Mouse (Mus musculus): ENCODE data around the gene Ubald2. TPM values are rescaled to one million over a fixed set of nuclear protein-coding genes. Genes with fewer than 3 reads are reported as not detected.

Gene Ubald2
- polyA plus RNA-seq, 1 experiment from 2014 or later = 51.2 TPM

- peaks cover 27% of the 10 kb centered on the region for H3K36me3 ChIP-seq (ENCODE audit: insufficient read depth, low read length)
- H3K4me3 ChIP-seq (ENCODE audit: low read length) = no peak overlapping the region
- H3K4me1 ChIP-seq (ENCODE audit: insufficient read depth, low read length) = peaks cover 37% of the 10 kb centered on the region
- 65% methylated on average over 7 of the region's 7 CpGs for WGBS
- peak overlapping the region; percentile 45 for H3K27ac ChIP-seq (ENCODE audit: low read length)
- H3K27me3 ChIP-seq (ENCODE audit: insufficient read depth, low read length) = no peaks in the 10 kb centered on the region
- no peaks in the 10 kb centered on the region for H3K9me3 ChIP-seq (ENCODE audit: low read length)
- no peak for ATAC-seq (ENCODE audit: low FRiP score, low TSS enrichment)
- H3K9ac ChIP-seq (replicated peaks; ENCODE audit: low read length) = no peak overlapping the region
- no peak overlapping the region for H3K4me2 ChIP-seq (replicated peaks; ENCODE audit: low read depth, low read length)
Measured at GRCm38 (mm10) chr11:116440408-116441068, 6.6 kb downstream of the Ubald2 start.

DNA sequence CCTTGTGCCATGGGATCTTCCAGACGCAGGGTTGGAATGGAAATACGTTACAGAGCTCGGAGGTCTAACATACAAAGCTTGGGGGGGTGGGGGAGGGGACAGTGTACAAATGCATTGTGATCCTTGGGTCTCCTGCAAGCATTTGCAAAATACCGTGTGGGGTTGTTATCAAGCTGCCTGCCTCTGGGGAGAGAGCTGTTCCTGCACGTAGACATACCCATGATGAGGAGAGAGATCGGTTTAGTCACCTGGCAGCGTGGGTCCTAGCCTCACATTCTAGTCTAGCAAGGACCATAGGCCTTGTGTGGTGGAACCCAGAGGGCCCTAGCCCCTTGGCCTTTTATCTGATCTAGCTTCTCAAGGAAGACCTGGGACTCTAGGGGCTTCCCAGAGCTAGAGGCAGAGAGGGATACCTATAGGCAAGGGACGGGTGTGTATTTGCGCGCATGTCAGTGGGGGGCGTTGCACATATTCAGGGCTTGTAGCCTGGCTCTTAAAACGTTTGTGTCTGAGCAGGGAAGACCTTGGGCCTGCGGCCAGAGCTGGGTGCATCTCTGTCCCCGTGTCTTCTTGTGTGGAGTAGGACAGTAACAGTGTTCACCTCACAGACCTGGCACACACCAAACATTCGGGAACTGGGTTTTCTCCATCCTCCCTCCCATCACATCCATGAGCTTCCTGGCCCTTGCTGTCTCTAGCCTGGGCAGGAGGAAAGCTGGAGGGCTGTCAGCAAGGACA lies 8.4 kb downstream of the Ubald2 start:
- WGBS = 77% methylated on average over 15 of the region's 15 CpGs
- no peak overlapping the region for H3K27ac ChIP-seq (ENCODE audit: low read length)
- ATAC-seq (ENCODE audit: low FRiP score, low TSS enrichment) = no peak

GRCm38 (mm10) chr11:116442867-116443177 lies 8.9 kb downstream of the Ubald2 start:
- H3K9ac ChIP-seq (replicated peaks; ENCODE audit: low read length) = no peak overlapping the region; the same call in 1 of the 2 replicates
- WGBS = 33% methylated on average over 6 of the region's 6 CpGs
- H3K9me3 ChIP-seq (ENCODE audit: low read length) = no peaks in the 10 kb centered on the region
- H3K27ac ChIP-seq (ENCODE audit: low read length) = no peak overlapping the region
- ATAC-seq (ENCODE audit: low FRiP score, low TSS enrichment) = no peak
- 0 out of 2 replicates have a peak, but pooled peaks cover 7% of the 10 kb centered on the region for H3K27me3 ChIP-seq (ENCODE audit: insufficient read depth, low read length)
- H3K4me2 ChIP-seq (replicated peaks; ENCODE audit: low read depth, low read length) = no peak overlapping the region
- peaks cover 6% of the 10 kb centered on the region for H3K36me3 ChIP-seq (ENCODE audit: insufficient read depth, low read length)
- peaks cover 21% of the 10 kb centered on the region for H3K4me1 ChIP-seq (ENCODE audit: insufficient read depth, low read length)
- H3K4me3 ChIP-seq (ENCODE audit: low read length) = no peak overlapping the region

More for the DNA sequence above, 8.4 kb downstream of the Ubald2 start:
- no peak overlapping the region for H3K4me2 ChIP-seq (replicated peaks; ENCODE audit: low read depth, low read length)
- 0 out of 2 replicates have a peak, but pooled peaks cover 7% of the 10 kb centered on the region for H3K27me3 ChIP-seq (ENCODE audit: insufficient read depth, low read length)
- peaks cover 11% of the 10 kb centered on the region for H3K36me3 ChIP-seq (ENCODE audit: insufficient read depth, low read length)
- H3K4me1 ChIP-seq (ENCODE audit: insufficient read depth, low read length) = peaks cover 23% of the 10 kb centered on the region
- H3K4me3 ChIP-seq (ENCODE audit: low read length) = no peak overlapping the region
- H3K9me3 ChIP-seq (ENCODE audit: low read length) = no peaks in the 10 kb centered on the region
- no peak overlapping the region; the same call in 1 of the 2 replicates for H3K9ac ChIP-seq (replicated peaks; ENCODE audit: low read length)

GRCm38 (mm10) chr11:116443311-116443710 lies 9.4 kb downstream of the Ubald2 start:
- no peak overlapping the region for H3K4me2 ChIP-seq (replicated peaks; ENCODE audit: low read depth, low read length)
- H3K36me3 ChIP-seq (ENCODE audit: insufficient read depth, low read length) = peaks cover 6% of the 10 kb centered on the region
- no peak overlapping the region for H3K4me3 ChIP-seq (ENCODE audit: low read length)
- WGBS = 70% methylated on average over 6 of the region's 6 CpGs
- no peak for ATAC-seq (ENCODE audit: low FRiP score, low TSS enrichment)
- H3K9me3 ChIP-seq (ENCODE audit: low read length) = no peaks in the 10 kb centered on the region
- H3K27ac ChIP-seq (ENCODE audit: low read length) = no peak overlapping the region
- H3K27me3 ChIP-seq (ENCODE audit: insufficient read depth, low read length) = 0 out of 2 replicates have a peak, but pooled peaks cover 7% of the 10 kb centered on the region
- H3K4me1 ChIP-seq (ENCODE audit: insufficient read depth, low read length) = peaks cover 21% of the 10 kb centered on the region
- no peak overlapping the region for H3K9ac ChIP-seq (replicated peaks; ENCODE audit: low read length)

- H3K27ac ChIP-seq (ENCODE audit: low read length) = no peak overlapping the region
- peaks cover 5% of the 10 kb centered on the region for H3K36me3 ChIP-seq (ENCODE audit: insufficient read depth, low read length)
- no peaks in the 10 kb centered on the region for H3K9me3 ChIP-seq (ENCODE audit: low read length)
- ATAC-seq (ENCODE audit: low FRiP score, low TSS enrichment) = no peak
- 86% methylated on average over 6 of the region's 6 CpGs for WGBS
- 0 out of 2 replicates have a peak, but pooled peaks cover 7% of the 10 kb centered on the region for H3K27me3 ChIP-seq (ENCODE audit: insufficient read depth, low read length)
- H3K9ac ChIP-seq (replicated peaks; ENCODE audit: low read length) = no peak overlapping the region
- no peak overlapping the region for H3K4me3 ChIP-seq (ENCODE audit: low read length)
- H3K4me2 ChIP-seq (replicated peaks; ENCODE audit: low read depth, low read length) = no peak overlapping the region
- H3K4me1 ChIP-seq (ENCODE audit: insufficient read depth, low read length) = peaks cover 21% of the 10 kb centered on the region
Measured at GRCm38 (mm10) chr11:116443935-116444334, 10.0 kb downstream of the Ubald2 start.

GRCm38 (mm10) chr11:116445596-116446307 lies 11.9 kb downstream of the Ubald2 start:
- Histone ChIP-seq H3K27ac (ENCODE audit: low read length) (no peak overlapping the region), H3K27me3 (ENCODE audit: insufficient read depth, low read length) (0 out of 2 replicates have a peak, but pooled peaks cover 7% of the 10 kb centered on the region), H3K36me3 (ENCODE audit: insufficient read depth, low read length) (no peaks in the 10 kb centered on the region), H3K9me3 (ENCODE audit: low read length) (no peaks in the 10 kb centered on the region; the same call in 1 of the 2 replicates), H3K4me1 (ENCODE audit: insufficient read depth, low read length) (peaks cover 12% of the 10 kb centered on the region), H3K9ac (replicated peaks; ENCODE audit: low read length) (0 out of 2 replicates have a peak overlapping the region, but pooled peaks have one; percentile 31), H3K4me2 (replicated peaks; ENCODE audit: low read depth, low read length) (peak overlapping the region; percentile 33), H3K4me3 (ENCODE audit: low read length) (no peak overlapping the region)
- 24% methylated on average over 16 of the region's 16 CpGs for WGBS
- peak; percentile 62 for ATAC-seq (ENCODE audit: low FRiP score, low TSS enrichment)

- Histone ChIP-seq H3K27me3 (ENCODE audit: insufficient read depth, low read length) (0 out of 2 replicates have a peak, but pooled peaks cover 7% of the 10 kb centered on the region), H3K4me1 (ENCODE audit: insufficient read depth, low read length) (peaks cover 12% of the 10 kb centered on the region), H3K27ac (ENCODE audit: low read length) (no peak overlapping the region), H3K4me3 (ENCODE audit: low read length) (no peak overlapping the region), H3K36me3 (ENCODE audit: insufficient read depth, low read length) (no peaks in the 10 kb centered on the region), H3K4me2 (replicated peaks; ENCODE audit: low read depth, low read length) (peak overlapping the region; percentile 33), H3K9me3 (ENCODE audit: low read length) (no peaks in the 10 kb centered on the region; the same call in 1 of the 2 replicates), H3K9ac (replicated peaks; ENCODE audit: low read length) (0 out of 2 replicates have a peak overlapping the region, but pooled peaks have one; percentile 8)
- ATAC-seq (ENCODE audit: low FRiP score, low TSS enrichment) = peak; percentile 29; the same call in 1 of the 2 replicates
- 14% methylated on average over 19 of the region's 19 CpGs for WGBS
Measured at GRCm38 (mm10) chr11:116446308-116446887, 12.5 kb downstream of the Ubald2 start.

- Histone ChIP-seq H3K36me3 (ENCODE audit: insufficient read depth, low read length) (no peaks in the 10 kb centered on the region), H3K4me2 (replicated peaks; ENCODE audit: low read depth, low read length) (no peak overlapping the region), H3K4me3 (ENCODE audit: low read length) (no peak overlapping the region), H3K27ac (ENCODE audit: low read length) (no peak overlapping the region), H3K9ac (replicated peaks; ENCODE audit: low read length) (no peak overlapping the region), H3K4me1 (ENCODE audit: insufficient read depth, low read length) (peaks cover 9% of the 10 kb centered on the region), H3K9me3 (ENCODE audit: low read length) (no peaks in the 10 kb centered on the region; the same call in 1 of the 2 replicates), H3K27me3 (ENCODE audit: insufficient read depth, low read length) (0 out of 2 replicates have a peak, but pooled peaks cover 7% of the 10 kb centered on the region)
- WGBS = 74% methylated on average over 5 of the region's 5 CpGs
- ATAC-seq (ENCODE audit: low FRiP score, low TSS enrichment) = no peak
Measured at GRCm38 (mm10) chr11:116447822-116448221, 13.9 kb downstream of the Ubald2 start.

DNA sequence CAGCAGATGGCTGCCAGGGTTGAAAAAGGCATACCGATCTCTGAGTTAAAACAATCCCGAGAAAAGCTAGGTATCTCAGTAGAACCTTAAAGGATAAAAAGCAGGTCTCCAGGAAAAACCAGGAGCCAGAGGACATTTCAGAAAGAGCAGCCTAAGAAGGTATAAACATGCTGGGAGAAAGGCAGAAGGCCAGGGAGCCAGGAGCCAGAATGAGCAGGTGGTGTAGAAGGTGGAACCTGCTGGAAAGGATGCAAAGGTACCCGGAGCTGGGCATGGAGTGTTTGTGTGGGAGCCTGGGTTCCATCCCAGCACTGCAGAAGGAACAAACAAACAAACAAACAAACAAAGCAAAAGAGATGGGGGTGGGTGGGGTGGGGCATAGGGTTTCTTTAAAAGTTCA lies 15.4 kb downstream of the Ubald2 start:
- Histone ChIP-seq H3K27me3 (ENCODE audit: insufficient read depth, low read length) (0 out of 2 replicates have a peak, but pooled peaks cover 7% of the 10 kb centered on the region), H3K27ac (ENCODE audit: low read length) (no peak overlapping the region), H3K4me2 (replicated peaks; ENCODE audit: low read depth, low read length) (no peak overlapping the region), H3K4me1 (ENCODE audit: insufficient read depth, low read length) (peaks cover 8% of the 10 kb centered on the region), H3K4me3 (ENCODE audit: low read length) (no peak overlapping the region), H3K9me3 (ENCODE audit: low read length) (no peaks in the 10 kb centered on the region; the same call in 1 of the 2 replicates), H3K36me3 (ENCODE audit: insufficient read depth, low read length) (no peaks in the 10 kb centered on the region), H3K9ac (replicated peaks; ENCODE audit: low read length) (no peak overlapping the region)
- WGBS = 86% methylated on average over 3 of the region's 3 CpGs
- no peak for ATAC-seq (ENCODE audit: low FRiP score, low TSS enrichment)
